Comparison of ENCODE assay signal across 10 mouse cellular contexts in genomic region chr11:34063702-34064485, GRCm38 (mm10). TPM values are rescaled to one million over a fixed set of nuclear protein-coding genes. Genes with fewer than 3 reads are reported as not detected.
DNase-seq lines count a peak whose midpoint lies in the region; ATAC-seq and TF ChIP-seq lines count a peak whose summit lies in the region.
"Had no signal": no experiment of that assay in that cellular context is flagged by ENCODE, and none has a peak within 500 bp of the region (broad histone marks: within the 10 kb centered on the region; RNA-seq: fewer than 3 reads in every experiment).

No protein-coding gene starts in this region.

- peaks cover 9% of the 10 kb centered on the region for H3K4me1 ChIP-seq in liver, embryonic 16.5 days (ENCODE audit: control insufficient read depth, low read depth, low read length)
- no peaks in the 10 kb centered on the region for H3K4me1 ChIP-seq in hindbrain, embryonic 16.5 days (ENCODE audit: control insufficient read depth, insufficient read depth, low read depth, low read length)

- H3K27ac ChIP-seq in layer of hippocampus, adult 2 months: no peak overlapping the region
- peak overlapping the region; percentile 57 for H3K27ac ChIP-seq in liver, embryonic 16.5 days (ENCODE audit: low read length)
- no peak overlapping the region for H3K27ac ChIP-seq in hindbrain, embryonic 16.5 days (ENCODE audit: low read depth, low read length)
- H3K27ac ChIP-seq: neural tube, embryonic 12.5 days had no signal

- ATAC-seq in common myeloid progenitor, adult 5-6 weeks (replicated peaks; ENCODE audit: low read depth, poor library complexity, severe bottlenecking): peak; percentile 89
- ATAC-seq in liver, embryonic 16.5 days (ENCODE audit: low read depth): peak; percentile 66
- no peak for ATAC-seq in hindbrain, embryonic 16.5 days

- H3K9ac ChIP-seq in liver, embryonic 16.5 days (ENCODE audit: low read depth, low read length): no peak overlapping the region
- no peak overlapping the region for H3K9ac ChIP-seq in hindbrain, embryonic 16.5 days (ENCODE audit: low read depth, low read length)
- H3K9ac ChIP-seq: neural tube, embryonic 12.5 days had no signal

- no peaks in the 10 kb centered on the region for H3K9me3 ChIP-seq in liver, embryonic 16.5 days (replicated peaks; ENCODE audit: control insufficient read depth, low read length)
- no peaks in the 10 kb centered on the region for H3K9me3 ChIP-seq in hindbrain, embryonic 16.5 days (ENCODE audit: control insufficient read depth, low read length)
- H3K9me3 ChIP-seq: neural tube, embryonic 12.5 days had no signal

- no peak for TF ChIP-seq CTCF in layer of hippocampus, adult 2 months (conservative IDR thresholded peaks at IDR 0.05)

- no peak overlapping the region for H3K4me3 ChIP-seq in layer of hippocampus, adult 2 months
- no peak overlapping the region for H3K4me3 ChIP-seq in liver, embryonic 16.5 days (ENCODE audit: low read depth, low read length)
- H3K4me3 ChIP-seq in hindbrain, embryonic 16.5 days (ENCODE audit: low read length): no peak overlapping the region
- H3K4me3 ChIP-seq: neural tube, embryonic 12.5 days had no signal

- no peaks in the 10 kb centered on the region for H3K27me3 ChIP-seq in liver, embryonic 16.5 days (ENCODE audit: control insufficient read depth, insufficient read depth, low read depth, low read length)
- no peaks in the 10 kb centered on the region for H3K27me3 ChIP-seq in hindbrain, embryonic 16.5 days (replicated peaks; ENCODE audit: control insufficient read depth, insufficient read depth, low read length)
- H3K27me3 ChIP-seq: neural tube, embryonic 12.5 days had no signal

- H3K36me3 ChIP-seq in liver, embryonic 16.5 days (ENCODE audit: control insufficient read depth, insufficient read depth): no peaks in the 10 kb centered on the region
- no peaks in the 10 kb centered on the region for H3K36me3 ChIP-seq in hindbrain, embryonic 16.5 days (ENCODE audit: control insufficient read depth, insufficient read depth, low read length)
- H3K36me3 ChIP-seq: neural tube, embryonic 12.5 days had no signal

- DNase-seq in layer of hippocampus, adult 9-11 months: peak; percentile 43
- no peak for DNase-seq in layer of hippocampus, adult 2 months (ENCODE audit: low spot score in 2 of 2)
- DNase-seq in thymus, postnatal 14 days: peak; percentile 87
- no peak for DNase-seq in ovary, adult 18-20 months (ENCODE audit: low spot score)
- DNase-seq in MN1 (ENCODE audit: low spot score): no peak

- no peak overlapping the region for H3K4me2 ChIP-seq in liver, embryonic 16.5 days (ENCODE audit: low read depth, low read length)
- no peak overlapping the region for H3K4me2 ChIP-seq in hindbrain, embryonic 16.5 days (ENCODE audit: low read length)
- H3K4me2 ChIP-seq: neural tube, embryonic 12.5 days had no signal

- WGBS in liver, embryonic 16.5 days (ENCODE audit: insufficient replicate concordance): 14% methylated on average over 5 of the region's 5 CpGs
- WGBS in hindbrain, embryonic 16.5 days: 70% methylated on average over 5 of the region's 5 CpGs

RNA-seq across cellular contexts. Expression of gene Lcp2, which starts 17.2 kb away (rescaled TPM):
- total RNA-seq in layer of hippocampus, adult 2 months (2021): 1 to 10 TPM; 3.5 TPM
- total RNA-seq in common myeloid progenitor, adult 5-6 weeks (2017): 19.9 and 32.6 TPM in 2 replicates
- 8.4 and 9.5 TPM in 2 replicates for polyA plus RNA-seq in liver, embryonic 16.5 days (2015; fragmentation: Nextera tagmentation; extraction: Ambion mirVana)
- polyA plus RNA-seq in hindbrain, embryonic 16.5 days (2015; fragmentation: Nextera tagmentation; extraction: Ambion mirVana): 2.3 TPM in 2 replicates

RNA-seq across cellular contexts. Expression of gene 4930469K13Rik, which starts 34.5 kb away (rescaled TPM):
- not detected for total RNA-seq in layer of hippocampus, adult 2 months (2021)
- total RNA-seq in common myeloid progenitor, adult 5-6 weeks (2017): not detected in 2 replicates
- polyA plus RNA-seq in liver, embryonic 16.5 days (2015; fragmentation: Nextera tagmentation; extraction: Ambion mirVana): not detected in 2 replicates
- 7.9 and 9.6 TPM in 2 replicates for polyA plus RNA-seq in hindbrain, embryonic 16.5 days (2015; fragmentation: Nextera tagmentation; extraction: Ambion mirVana)
- total RNA-seq: layer of hippocampus, postnatal 25 days had no signal

Comparison
In these comparisons a context has a peak if more than half of its experiments do, and no peak if none do; other contexts are left out.
1. DNase-seq: peak in layer of hippocampus, adult 9-11 months (single experiment) and thymus, postnatal 14 days (single experiment); none in layer of hippocampus, adult 2 months (0 of 2), ovary, adult 18-20 months (single experiment) and MN1 (single experiment).